Mouse (Mus musculus): ENCODE results near the gene Hecw2. TPM values are rescaled to one million over a fixed set of nuclear protein-coding genes. Genes with fewer than 3 reads are reported as not detected.

Hecw2 gene
- polyA plus RNA-seq, 1 experiment from 2014 or later: 4.8 TPM

DNA sequence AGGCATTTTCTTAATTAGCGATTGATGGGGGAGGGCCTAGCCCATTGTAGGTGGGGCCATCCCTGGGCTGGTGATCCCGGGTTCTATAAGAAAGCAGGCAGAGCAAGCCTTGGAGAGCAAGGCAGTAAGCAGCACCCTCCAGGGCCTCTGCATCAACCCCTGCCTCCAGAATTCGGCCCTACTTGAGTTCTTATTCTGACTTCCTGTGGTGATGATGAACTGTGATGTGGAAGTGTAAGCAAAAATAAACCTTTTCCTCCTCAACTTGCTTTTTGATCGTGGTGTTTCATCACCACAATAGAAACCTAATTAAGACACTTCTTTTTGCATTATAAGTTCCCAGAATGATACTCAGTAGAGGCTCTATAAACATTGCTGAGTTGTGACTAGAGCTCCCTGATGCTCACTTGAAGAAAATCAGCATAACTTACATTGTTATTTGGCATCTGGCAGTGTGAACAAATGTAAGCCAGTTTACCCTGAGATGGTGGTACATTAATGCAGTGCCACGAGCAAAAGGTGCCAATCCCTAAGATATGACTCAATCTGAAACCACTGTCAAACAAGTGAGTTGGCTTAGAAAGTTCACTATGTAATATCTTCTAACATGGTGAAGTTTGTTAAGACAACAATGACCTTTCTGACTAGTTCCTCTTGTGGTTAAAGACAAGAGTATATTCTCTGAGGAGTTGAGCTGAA lies 349.9 kb downstream of the Hecw2 start:
- Histone ChIP-seq H3K9me3 (ENCODE audit: low read length) (no peaks in the 10 kb centered on the region), H3K9ac (replicated peaks; ENCODE audit: low read depth) (no peak overlapping the region), H3K4me2 (replicated peaks; ENCODE audit: low read depth, low read length) (no peak overlapping the region), H3K4me1 (ENCODE audit: insufficient read depth, low read depth, low read length) (peaks cover 6% of the 10 kb centered on the region; the same call in 1 of the 2 replicates), H3K36me3 (ENCODE audit: insufficient read depth, low read length) (no peaks in the 10 kb centered on the region), H3K27ac (ENCODE audit: low read length) (no peak overlapping the region), H3K4me3 (ENCODE audit: low read depth, low read length) (no peak overlapping the region), H3K27me3 (replicated peaks; ENCODE audit: insufficient read depth, low read length) (no peaks in the 10 kb centered on the region)
- WGBS: 54% methylated on average over 5 of the region's 5 CpGs
- ATAC-seq (no peak), DNase-seq (ENCODE audit: low spot score) (peak; percentile 58)
- TF ChIP-seq EP300 (IDR thresholded peaks at IDR 0.05): no peak
- TF ChIP-seq CTCF (IDR thresholded peaks at IDR 0.05): no peak

DNA sequence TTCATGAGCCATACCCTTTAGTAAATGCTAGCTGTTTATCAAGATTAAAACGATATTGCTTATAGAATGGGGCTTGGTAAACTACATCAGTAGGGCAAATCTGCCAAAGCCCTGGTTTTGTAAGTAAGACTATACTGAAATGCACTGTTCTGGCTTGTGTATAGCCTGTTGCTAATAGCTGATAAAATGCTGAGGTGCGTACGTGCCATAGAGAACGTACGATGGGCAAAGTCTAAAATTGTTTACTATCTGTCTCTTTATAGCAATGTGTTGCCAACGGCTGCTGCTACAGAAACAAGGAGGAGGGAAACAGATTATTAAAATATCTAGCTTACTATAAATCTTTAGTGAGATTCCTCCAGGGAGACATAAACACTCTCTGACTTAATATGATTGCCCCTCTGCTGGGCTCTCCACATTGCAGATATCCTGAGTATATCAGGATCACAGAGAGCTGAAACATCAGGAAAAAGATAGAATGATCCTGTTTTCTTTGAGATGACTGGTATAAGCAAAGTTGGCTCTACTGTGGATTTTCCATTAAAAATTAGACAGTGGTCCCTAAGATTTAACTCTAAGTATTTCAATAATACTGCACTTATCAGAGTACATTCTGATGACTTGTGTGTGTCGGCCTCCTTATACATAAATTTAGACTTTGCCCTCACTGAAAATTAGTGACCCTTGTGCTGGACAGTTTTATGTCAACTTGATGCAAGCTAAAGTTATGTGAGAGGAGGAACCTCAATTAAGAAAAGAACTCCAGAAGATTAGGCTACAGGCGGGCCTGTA lies 350.6 kb downstream of the Hecw2 start:
- ATAC-seq (no peak), DNase-seq (ENCODE audit: low spot score) (no peak)
- no peaks in the 10 kb centered on the region for H3K36me3 ChIP-seq (ENCODE audit: insufficient read depth, low read length)
- H3K27ac ChIP-seq (ENCODE audit: low read length): no peak overlapping the region
- H3K9me3 ChIP-seq (ENCODE audit: low read length): no peaks in the 10 kb centered on the region
- no peak overlapping the region for H3K4me3 ChIP-seq (ENCODE audit: low read depth, low read length)
- H3K27me3 ChIP-seq (replicated peaks; ENCODE audit: insufficient read depth, low read length): no peaks in the 10 kb centered on the region
- no peak overlapping the region for H3K4me2 ChIP-seq (replicated peaks; ENCODE audit: low read depth, low read length)
- WGBS: 82% methylated on average over 8 of the region's 8 CpGs
- TF ChIP-seq EP300 (IDR thresholded peaks at IDR 0.05): no peak
- TF ChIP-seq CTCF (IDR thresholded peaks at IDR 0.05): no peak
- peaks cover 6% of the 10 kb centered on the region; the same call in 1 of the 2 replicates for H3K4me1 ChIP-seq (ENCODE audit: insufficient read depth, low read depth, low read length)
- no peak overlapping the region for H3K9ac ChIP-seq (replicated peaks; ENCODE audit: low read depth)

DNA sequence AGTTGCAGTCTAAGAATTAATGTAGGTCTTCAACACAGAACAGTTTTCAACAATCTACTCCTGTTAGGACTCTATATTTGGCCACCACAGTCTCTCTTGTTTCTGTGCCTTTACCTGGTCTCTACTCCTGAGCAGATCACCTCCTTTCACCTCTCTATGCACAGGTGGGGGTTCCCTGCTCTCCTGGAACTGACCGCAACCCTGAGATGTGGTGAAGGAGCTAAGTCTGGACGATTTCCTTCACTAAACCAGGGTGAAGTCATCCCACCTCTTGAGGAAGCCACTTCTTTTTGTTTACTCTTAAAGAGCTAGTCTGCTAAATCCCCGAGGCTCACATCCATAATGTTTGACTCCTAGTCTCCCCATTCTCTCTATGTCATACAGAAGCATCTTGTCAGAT lies 351.9 kb downstream of the Hecw2 start:
- TF ChIP-seq EP300 (IDR thresholded peaks at IDR 0.05) (no peak), CTCF (IDR thresholded peaks at IDR 0.05) (no peak)
- Histone ChIP-seq H3K4me1 (ENCODE audit: insufficient read depth, low read depth, low read length) (peaks cover 6% of the 10 kb centered on the region; the same call in 1 of the 2 replicates), H3K4me3 (ENCODE audit: low read depth, low read length) (no peak overlapping the region), H3K9me3 (ENCODE audit: low read length) (no peaks in the 10 kb centered on the region), H3K4me2 (replicated peaks; ENCODE audit: low read depth, low read length) (no peak overlapping the region), H3K27me3 (replicated peaks; ENCODE audit: insufficient read depth, low read length) (no peaks in the 10 kb centered on the region), H3K9ac (replicated peaks; ENCODE audit: low read depth) (no peak overlapping the region), H3K27ac (ENCODE audit: low read length) (no peak overlapping the region), H3K36me3 (ENCODE audit: insufficient read depth, low read length) (no peaks in the 10 kb centered on the region)
- ATAC-seq (no peak), DNase-seq (ENCODE audit: low spot score) (no peak)
- 32% methylated on average over 3 of the region's 3 CpGs for WGBS

DNA sequence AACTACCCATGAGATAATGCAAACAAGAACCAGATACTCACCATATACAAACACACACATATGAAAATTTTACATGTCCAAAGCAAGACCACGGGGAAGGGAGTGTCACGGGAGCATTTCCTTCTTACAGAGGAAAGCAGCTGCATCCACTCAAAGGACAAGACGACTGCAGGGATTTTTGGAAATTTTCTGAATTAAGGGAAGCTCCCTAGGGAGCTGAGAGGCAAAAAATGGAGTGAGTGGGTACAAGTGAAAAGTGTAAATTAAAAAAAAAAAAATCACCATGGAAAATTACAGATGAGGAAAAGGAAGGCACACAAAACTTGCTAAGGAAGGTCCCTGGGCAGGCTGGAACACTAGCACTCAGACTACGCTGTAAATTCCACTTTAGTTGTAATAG lies 353.9 kb downstream of the Hecw2 start:
- Histone ChIP-seq H3K4me1 (ENCODE audit: insufficient read depth, low read depth, low read length) (no peaks in the 10 kb centered on the region), H3K27ac (ENCODE audit: low read length) (no peak overlapping the region), H3K36me3 (ENCODE audit: insufficient read depth, low read length) (no peaks in the 10 kb centered on the region), H3K9me3 (ENCODE audit: low read length) (no peaks in the 10 kb centered on the region), H3K27me3 (replicated peaks; ENCODE audit: insufficient read depth, low read length) (no peaks in the 10 kb centered on the region), H3K4me3 (ENCODE audit: low read depth, low read length) (no peak overlapping the region), H3K4me2 (replicated peaks; ENCODE audit: low read depth, low read length) (no peak overlapping the region), H3K9ac (replicated peaks; ENCODE audit: low read depth) (no peak overlapping the region)
- TF ChIP-seq CTCF (IDR thresholded peaks at IDR 0.05): no peak
- no peak for TF ChIP-seq EP300 (IDR thresholded peaks at IDR 0.05)
- DNase-seq (ENCODE audit: low spot score) (no peak), ATAC-seq (no peak)
- WGBS: 38% methylated on average over 4 of the region's 4 CpGs

- H3K4me2 ChIP-seq (replicated peaks; ENCODE audit: low read depth, low read length): no peak overlapping the region
- no peaks in the 10 kb centered on the region for H3K27me3 ChIP-seq (replicated peaks; ENCODE audit: insufficient read depth, low read length)
- TF ChIP-seq CTCF (IDR thresholded peaks at IDR 0.05) (no peak), EP300 (IDR thresholded peaks at IDR 0.05) (no peak)
- H3K4me3 ChIP-seq (ENCODE audit: low read depth, low read length): no peak overlapping the region
- DNase-seq (ENCODE audit: low spot score) (no peak), ATAC-seq (no peak)
- 70% methylated on average over 2 of the region's 2 CpGs for WGBS
- H3K9ac ChIP-seq (replicated peaks; ENCODE audit: low read depth): no peak overlapping the region
- H3K4me1 ChIP-seq (ENCODE audit: insufficient read depth, low read depth, low read length): no peaks in the 10 kb centered on the region
- H3K27ac ChIP-seq (ENCODE audit: low read length): no peak overlapping the region
- H3K9me3 ChIP-seq (ENCODE audit: low read length): no peaks in the 10 kb centered on the region
- no peaks in the 10 kb centered on the region for H3K36me3 ChIP-seq (ENCODE audit: insufficient read depth, low read length)
Measured at GRCm38 (mm10) chr1:53839392-53839791, 355.6 kb downstream of the Hecw2 start.

- H3K4me1 ChIP-seq (ENCODE audit: insufficient read depth, low read depth, low read length): no peaks in the 10 kb centered on the region
- no peak overlapping the region for H3K4me2 ChIP-seq (replicated peaks; ENCODE audit: low read depth, low read length)
- DNase-seq (ENCODE audit: low spot score) (no peak), ATAC-seq (peak; percentile 43)
- 68% methylated on average over 8 of the region's 8 CpGs for WGBS
- H3K36me3 ChIP-seq (ENCODE audit: insufficient read depth, low read length): no peaks in the 10 kb centered on the region
- no peak overlapping the region for H3K27ac ChIP-seq (ENCODE audit: low read length)
- H3K9ac ChIP-seq (replicated peaks; ENCODE audit: low read depth): no peak overlapping the region
- H3K4me3 ChIP-seq (ENCODE audit: low read depth, low read length): no peak overlapping the region
- H3K27me3 ChIP-seq (replicated peaks; ENCODE audit: insufficient read depth, low read length): no peaks in the 10 kb centered on the region
- TF ChIP-seq CTCF (IDR thresholded peaks at IDR 0.05): no peak
- H3K9me3 ChIP-seq (ENCODE audit: low read length): no peaks in the 10 kb centered on the region
Measured at GRCm38 (mm10) chr1:53838182-53838859, 356.6 kb downstream of the Hecw2 start.
